Mouse (Mus musculus): ENCODE results near the gene Fchsd2.

DNA sequence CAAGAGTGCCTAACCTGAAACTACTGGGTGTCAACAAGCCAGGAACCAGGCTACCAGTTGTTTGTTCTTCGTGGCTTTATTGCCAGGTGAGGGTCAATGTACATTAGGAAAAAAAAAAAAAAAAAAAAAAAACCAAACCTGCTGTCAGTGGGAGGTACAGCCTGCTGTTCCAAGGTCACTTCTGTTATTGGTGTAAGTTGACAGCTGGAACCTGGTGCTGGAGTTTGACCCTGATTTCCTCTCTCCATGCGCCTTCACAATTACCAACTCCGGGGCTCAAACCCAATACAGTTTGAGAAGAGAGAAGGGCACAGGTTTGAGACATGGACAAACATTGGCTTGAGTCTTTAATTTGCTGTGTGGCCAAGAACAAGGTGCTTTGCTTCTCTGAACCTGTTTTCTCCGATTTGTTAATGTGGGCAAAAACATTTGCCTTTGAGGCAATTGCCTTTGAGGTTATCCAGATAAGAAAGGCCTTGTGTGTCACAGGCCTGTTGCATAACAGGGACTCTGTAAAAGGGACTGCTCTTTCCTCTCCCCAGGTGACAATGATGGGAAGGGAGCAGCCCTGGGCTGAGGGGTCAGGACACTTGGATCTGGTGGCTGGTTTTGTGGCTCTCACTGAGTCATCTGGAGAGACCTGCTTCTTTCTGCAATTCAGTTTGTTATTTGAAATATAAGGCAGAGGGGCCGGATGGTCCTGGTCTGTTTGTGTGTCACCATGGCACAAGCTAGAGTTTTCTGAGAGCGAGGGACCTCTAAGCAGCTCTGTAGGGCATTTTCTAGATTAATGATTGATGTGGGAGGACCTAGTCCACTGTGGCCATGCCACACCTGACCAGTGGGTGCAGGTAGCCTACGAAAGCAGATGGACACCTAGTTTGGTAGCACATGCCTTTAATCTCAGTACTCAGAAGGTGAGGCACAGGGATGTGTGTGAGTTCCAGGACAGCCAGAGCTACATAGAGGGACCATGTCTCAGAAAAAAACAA, 27.7 kb upstream of the Fchsd2 start:
- TF ChIP-seq CTCF (IDR thresholded peaks at IDR 0.05; ENCODE audit: low read depth, low read length), result no peak
- TF ChIP-seq POLR2A (IDR thresholded peaks at IDR 0.05; ENCODE audit: insufficient read depth, low read length), result no peak
